Mouse (Mus musculus): ENCODE results near the gene Ybx2. TPM values are rescaled to one million over a fixed set of nuclear protein-coding genes. Genes with fewer than 3 reads are reported as not detected.

Ybx2 gene
- 10 to 100 TPM; 10.6 to 18.7 (median 13.9) TPM for total RNA-seq (2022)

- peak; percentile 77 to 80 for DNase-seq (ENCODE audit: low spot score in 2 of 2)
Measured at GRCm38 (mm10) chr11:69935137-69935879, at the start of gene Ybx2. Gene Ybx2 (plus strand): TSS chr11:69935796.

- DNase-seq (ENCODE audit: low spot score in 2 of 2), result no peak
Measured at GRCm38 (mm10) chr11:69886907-69887635, 48.5 kb upstream of the Ybx2 start.

GRCm38 (mm10) chr11:69891482-69891881, 44.1 kb upstream of the Ybx2 start:
- DNase-seq (ENCODE audit: low spot score in 2 of 2), result peak in 1 of 2 experiments; percentile 56

- DNase-seq (ENCODE audit: low spot score in 2 of 2), result no peak
Measured at GRCm38 (mm10) chr11:69894671-69895070, 40.9 kb upstream of the Ybx2 start.

GRCm38 (mm10) chr11:69895291-69895690, 40.3 kb upstream of the Ybx2 start, which contains the start of gene Acap1:
Gene Acap1 (minus strand): TSS chr11:69895539.
- DNase-seq (ENCODE audit: low spot score in 2 of 2), result no peak

GRCm38 (mm10) chr11:69899870-69900269, 35.7 kb upstream of the Ybx2 start:
- no peak for DNase-seq (ENCODE audit: low spot score in 2 of 2)

GRCm38 (mm10) chr11:69900471-69901405, 34.9 kb upstream of the Ybx2 start, which contains the start of the genes 2810408A11Rik and Neurl4:
Gene 2810408A11Rik (minus strand): TSS chr11:69900987.
Gene Neurl4 (plus strand): TSS chr11:69901072.
- DNase-seq (ENCODE audit: low spot score in 2 of 2), result peak; percentile 86 to 90

- DNase-seq (ENCODE audit: low spot score in 2 of 2), result peak; percentile 98
Measured at GRCm38 (mm10) chr11:69901406-69901846, 34.2 kb upstream of the Ybx2 start.

- DNase-seq (ENCODE audit: low spot score in 2 of 2), result no peak
Measured at GRCm38 (mm10) chr11:69901993-69902392, 33.6 kb upstream of the Ybx2 start.

GRCm38 (mm10) chr11:69902972-69903371, 32.6 kb upstream of the Ybx2 start:
- DNase-seq (ENCODE audit: low spot score in 2 of 2), result no peak

GRCm38 (mm10) chr11:69904311-69904710, 31.3 kb upstream of the Ybx2 start:
- no peak for DNase-seq (ENCODE audit: low spot score in 2 of 2)

GRCm38 (mm10) chr11:69908645-69909044, 27.0 kb upstream of the Ybx2 start:
- DNase-seq (ENCODE audit: low spot score in 2 of 2), result no peak

GRCm38 (mm10) chr11:69909174-69909573, 26.4 kb upstream of the Ybx2 start:
- no peak for DNase-seq (ENCODE audit: low spot score in 2 of 2)

- DNase-seq (ENCODE audit: low spot score in 2 of 2), result no peak
Measured at GRCm38 (mm10) chr11:69910177-69910576, 25.4 kb upstream of the Ybx2 start.

- no peak for DNase-seq (ENCODE audit: low spot score in 2 of 2)
Measured at GRCm38 (mm10) chr11:69910781-69911560, 24.6 kb upstream of the Ybx2 start.

- no peak for DNase-seq (ENCODE audit: low spot score in 2 of 2)
Measured at GRCm38 (mm10) chr11:69911701-69912100, 23.9 kb upstream of the Ybx2 start.

- DNase-seq (ENCODE audit: low spot score in 2 of 2), result no peak
Measured at GRCm38 (mm10) chr11:69912716-69913530, 22.7 kb upstream of the Ybx2 start.

- peak; percentile 91 to 92 for DNase-seq (ENCODE audit: low spot score in 2 of 2)
Measured at GRCm38 (mm10) chr11:69913554-69914371, 21.8 kb upstream of the Ybx2 start, which contains the start of gene Gps2. Gene Gps2 (plus strand): TSS chr11:69913888.

GRCm38 (mm10) chr11:69914372-69914764, 21.2 kb upstream of the Ybx2 start:
- no peak for DNase-seq (ENCODE audit: low spot score in 2 of 2)
